Mouse (Mus musculus) cerebellum, adult 18-20 months (tissue): ENCODE measurements around the gene 4921507P07Rik.
"Not testable (repeated sequence)": the region's sequence is repeated elsewhere in the genome, so short reads cannot be mapped to it uniquely, and the experiment has no call there.

Experiments used
- DNase-seq, 2 experiments: peaks; one replicate each; pipeline ENCODE4 v3.0.0; 2021

Gene 4921507P07Rik

DNA sequence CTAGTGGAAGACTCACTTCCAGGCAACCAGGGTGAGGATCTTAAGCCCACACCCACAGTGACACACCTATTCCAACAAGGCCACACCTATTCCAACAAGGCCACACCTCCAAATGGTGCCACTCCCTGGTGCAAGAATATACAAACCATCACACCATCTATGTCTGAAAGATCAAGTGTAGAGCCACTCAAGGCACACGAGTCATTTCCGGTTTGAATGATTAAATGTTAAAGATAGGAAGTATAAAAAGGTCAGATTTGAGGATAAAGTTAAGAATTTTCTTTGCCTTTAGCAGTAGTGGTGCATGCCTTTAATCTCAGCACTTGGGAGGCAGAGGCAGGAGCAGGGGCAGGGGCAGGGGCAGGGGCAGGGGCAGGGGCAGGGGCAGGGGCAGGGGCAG is 42.2 kb downstream of the 4921507P07Rik start:
- DNase-seq, result not testable (repeated sequence)

DNA sequence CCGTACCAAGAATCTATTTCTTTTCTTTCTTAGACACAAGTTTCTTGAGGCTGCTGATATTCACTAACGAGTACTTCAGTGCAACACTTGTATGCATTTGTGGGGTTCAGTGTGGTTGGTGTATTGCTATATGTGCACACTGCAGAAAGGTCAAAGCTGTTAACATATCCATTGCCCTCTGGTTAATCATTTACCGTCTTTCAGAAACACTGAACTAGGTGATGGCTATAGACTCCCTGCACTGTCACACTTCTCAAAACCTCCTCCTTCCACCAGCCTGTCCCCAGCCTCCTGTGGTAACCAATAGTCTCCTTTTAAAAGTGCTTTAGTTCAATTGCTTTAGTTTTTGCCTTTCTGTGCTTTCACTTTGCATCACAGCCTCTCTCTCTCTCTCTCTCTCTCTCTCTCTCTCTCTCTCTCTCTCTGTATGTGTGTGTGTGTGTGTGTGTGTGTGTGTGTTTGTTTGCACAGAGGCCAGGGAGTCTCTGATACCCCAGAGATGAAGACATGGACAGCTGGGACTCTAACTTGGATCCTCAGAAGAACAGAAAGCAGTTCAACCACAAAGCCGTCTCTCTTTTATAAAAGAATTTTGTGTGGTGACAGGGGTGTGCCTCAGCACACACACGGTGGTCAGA is 43.4 kb downstream of the 4921507P07Rik start:
- DNase-seq, result no peak

DNA sequence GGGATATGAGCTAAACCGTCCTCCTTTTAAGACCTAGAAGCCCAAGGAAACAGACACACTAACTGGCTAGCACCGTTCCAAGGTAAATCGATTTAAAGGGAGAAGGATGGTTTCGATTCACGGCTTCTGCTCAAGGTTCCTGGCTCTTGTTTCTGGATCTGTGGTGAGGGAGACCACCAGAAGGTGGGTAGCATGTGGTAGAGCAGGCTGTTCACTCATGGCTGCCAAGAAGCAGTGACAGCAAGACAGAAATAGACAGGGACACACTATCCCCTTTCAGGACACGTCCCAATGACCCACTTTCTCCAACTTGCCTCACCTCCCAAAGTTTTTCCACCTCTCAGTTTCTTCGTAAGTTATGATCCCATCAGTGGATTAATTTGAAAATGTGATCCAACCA is 46.6 kb downstream of the 4921507P07Rik start:
- DNase-seq, result no peak

DNA sequence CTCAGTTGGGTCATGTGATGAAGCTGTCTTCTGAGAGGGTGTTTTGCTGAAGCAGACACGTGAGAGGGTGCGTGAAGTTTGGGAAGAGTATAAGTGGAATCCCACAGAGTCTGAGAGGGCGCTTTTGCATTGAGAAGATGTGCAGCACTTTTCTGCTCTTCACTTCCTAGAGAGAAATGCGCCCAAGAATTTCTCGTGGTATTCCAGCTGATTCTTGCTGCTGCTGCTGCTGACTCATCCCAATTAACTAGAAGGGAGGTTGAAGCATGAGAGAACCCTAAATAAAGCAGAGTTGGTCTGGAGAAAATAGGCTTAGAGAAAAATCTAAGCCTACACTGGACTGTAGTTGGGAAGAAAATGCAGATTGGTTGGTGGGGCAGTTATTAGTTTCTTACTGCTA is 47.4 kb downstream of the 4921507P07Rik start:
- no peak for DNase-seq

DNA sequence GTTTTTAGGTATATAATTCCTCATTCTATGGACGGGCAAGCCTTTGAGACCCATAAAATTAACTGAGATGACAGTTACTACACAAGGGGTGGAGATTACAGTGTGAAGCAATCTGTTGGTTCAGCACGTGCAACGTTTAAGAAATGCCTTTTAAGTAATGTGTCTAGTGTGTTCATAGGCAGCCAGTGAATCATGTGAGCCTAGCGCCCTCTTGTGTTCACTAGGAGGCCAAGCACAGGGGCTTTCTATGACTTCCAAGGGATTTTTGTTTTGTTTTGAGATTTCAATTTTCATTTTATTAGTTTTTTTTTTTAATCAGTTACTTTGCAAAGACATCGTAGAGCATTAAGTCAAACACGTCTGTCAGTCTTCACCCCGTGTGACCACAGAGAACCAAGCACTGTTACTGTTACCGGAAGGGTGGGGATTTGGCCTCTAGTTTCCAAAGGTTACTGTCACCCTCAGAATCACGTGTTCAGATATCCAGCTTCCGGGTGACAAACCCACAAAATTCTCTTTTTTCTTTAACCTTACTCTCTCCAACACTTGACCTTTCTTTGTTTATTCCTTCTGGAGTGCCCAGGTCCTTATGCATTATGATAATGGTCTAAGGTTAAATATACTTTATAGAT is 50.9 kb downstream of the 4921507P07Rik start:
- DNase-seq, result peak; percentile 36 to 55

DNA sequence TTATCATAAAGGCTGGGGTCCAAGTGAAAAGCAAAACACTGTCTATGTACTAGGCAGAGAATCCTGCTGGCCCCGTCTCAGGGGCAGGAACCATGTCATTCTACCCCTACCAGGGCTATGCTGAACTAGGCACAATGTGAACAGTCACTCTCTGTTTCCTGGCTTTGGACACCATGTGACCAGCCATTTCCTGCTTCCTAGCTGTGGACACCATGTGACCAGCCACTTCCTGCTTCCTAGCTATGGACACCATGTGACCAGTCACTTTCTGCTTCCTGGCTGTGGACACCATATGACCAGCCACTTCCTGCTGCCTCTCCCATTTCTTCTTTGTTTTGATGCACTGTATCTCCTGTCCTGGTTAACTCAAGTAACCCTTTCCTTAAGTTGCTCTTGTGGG is 53.9 kb downstream of the 4921507P07Rik start:
- DNase-seq, result no peak

DNA sequence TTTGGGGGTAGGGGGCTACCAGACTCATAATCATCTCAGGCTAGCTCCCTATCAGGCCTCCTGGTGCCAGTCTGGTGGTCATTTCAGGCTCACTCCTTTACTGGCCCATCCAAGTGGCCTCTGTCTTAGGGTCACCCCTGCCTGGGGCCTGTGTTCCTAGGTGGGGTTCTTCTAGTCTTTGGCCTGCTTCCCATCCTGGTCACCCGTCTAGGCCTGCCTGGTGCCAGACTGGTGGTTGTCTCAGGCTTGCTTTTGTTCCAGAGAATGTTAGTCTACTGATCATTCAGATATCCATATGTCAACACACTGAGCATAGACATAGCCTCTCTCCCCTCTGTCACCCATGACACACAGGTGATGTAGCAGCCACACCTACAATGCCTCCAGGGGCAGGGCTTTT is 56.8 kb downstream of the 4921507P07Rik start:
- DNase-seq, result no peak

DNA sequence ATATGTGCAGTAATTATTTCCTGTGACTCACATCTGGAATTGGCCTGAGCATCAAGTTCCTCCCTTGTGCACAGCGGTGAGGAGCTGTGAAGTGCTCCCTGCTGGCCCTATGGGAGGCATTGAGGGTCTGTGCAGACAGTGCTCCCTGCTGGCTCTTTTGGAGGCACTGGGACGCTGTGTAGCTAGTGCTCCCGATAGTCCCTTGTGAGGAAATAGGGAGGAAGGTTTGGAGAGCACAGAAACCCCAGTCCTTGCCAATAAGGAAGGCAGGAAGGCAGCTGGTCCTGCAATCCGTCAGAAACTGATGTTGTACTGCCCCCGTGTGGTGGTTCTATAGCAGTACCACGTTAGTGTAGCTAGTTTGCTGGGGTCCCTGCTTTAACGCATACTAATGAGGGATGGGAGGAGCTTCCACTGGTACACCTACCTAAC is 60.0 kb downstream of the 4921507P07Rik start:
- peak; percentile 70 to 76 for DNase-seq

DNA sequence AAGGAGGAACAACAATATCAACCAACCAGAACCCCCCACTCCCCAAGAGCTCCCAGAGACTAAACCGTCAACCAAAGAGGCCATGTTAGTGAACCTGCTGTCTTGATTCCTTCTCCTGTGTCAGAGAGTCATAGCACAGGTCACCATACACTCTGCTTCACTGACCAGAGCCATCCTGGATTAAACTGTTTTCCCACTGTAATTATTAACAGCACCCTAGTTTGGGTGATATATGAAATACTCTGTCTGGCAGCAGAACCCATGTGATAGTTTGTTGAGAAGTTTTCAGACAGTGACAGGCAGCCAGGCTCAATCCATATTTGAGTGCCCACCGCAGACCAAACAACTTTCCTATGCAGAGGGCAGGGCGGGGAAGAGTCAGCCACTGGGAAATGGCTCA is 61.1 kb downstream of the 4921507P07Rik start:
- DNase-seq, result no peak

DNA sequence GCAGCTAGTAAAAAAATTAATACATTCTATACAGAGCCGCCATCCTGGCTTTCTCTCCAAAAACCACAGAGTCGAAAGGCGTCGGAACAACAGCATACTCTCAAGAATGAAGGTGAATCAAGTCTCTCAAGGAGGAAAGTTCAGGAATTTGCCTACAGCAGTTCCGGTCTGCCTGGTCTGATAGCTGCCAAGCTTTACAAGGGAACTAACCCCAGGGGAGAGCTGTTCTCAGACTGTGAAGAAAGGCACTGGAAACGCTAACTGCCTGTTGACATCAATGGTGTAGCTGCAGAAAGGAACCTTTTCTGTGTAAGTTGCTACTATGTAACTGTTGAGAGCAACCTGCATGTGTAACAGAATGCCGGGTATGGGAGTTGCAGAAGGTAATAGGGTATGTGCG is 64.5 kb downstream of the 4921507P07Rik start:
- no peak for DNase-seq

DNA sequence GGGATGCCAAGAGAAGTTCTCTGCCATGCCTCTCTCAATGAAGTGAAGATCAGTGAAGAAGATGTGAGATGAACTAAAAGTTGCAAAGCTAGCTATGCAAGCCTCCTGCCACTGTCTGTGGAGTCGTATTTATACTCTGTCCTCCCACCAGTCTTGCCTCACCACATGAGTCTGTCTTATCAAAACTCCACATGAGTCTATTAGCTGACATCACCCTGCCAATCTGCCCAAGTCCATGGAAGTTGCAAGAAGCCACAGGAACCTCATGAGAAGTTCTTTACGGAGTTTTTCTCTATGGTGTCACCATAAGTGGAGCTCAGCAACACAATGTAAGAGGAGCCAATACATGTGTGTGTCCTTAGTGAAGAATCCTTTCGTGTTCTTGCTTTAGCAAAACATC is 65.4 kb downstream of the 4921507P07Rik start:
- no peak for DNase-seq

DNA sequence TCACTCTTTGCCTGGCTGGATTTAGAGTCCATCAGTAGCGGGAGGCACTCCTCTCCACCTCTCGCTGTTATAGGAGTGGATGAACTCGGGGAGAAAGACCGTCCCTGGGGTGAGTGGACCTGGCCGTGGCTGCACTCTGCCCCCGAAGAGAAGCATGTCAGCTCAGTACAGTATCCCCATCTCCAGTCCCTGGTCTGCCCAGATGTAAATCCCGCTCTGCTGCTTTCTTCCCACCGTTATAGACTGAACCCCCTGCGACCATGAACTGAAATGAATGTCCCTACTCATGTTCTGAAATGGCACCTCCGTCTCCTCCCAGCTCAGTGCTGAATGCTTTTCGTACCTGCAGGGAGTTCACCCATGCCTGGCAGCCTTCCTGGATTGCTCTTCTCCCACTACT is 67.2 kb downstream of the 4921507P07Rik start:
- no peak for DNase-seq

DNA sequence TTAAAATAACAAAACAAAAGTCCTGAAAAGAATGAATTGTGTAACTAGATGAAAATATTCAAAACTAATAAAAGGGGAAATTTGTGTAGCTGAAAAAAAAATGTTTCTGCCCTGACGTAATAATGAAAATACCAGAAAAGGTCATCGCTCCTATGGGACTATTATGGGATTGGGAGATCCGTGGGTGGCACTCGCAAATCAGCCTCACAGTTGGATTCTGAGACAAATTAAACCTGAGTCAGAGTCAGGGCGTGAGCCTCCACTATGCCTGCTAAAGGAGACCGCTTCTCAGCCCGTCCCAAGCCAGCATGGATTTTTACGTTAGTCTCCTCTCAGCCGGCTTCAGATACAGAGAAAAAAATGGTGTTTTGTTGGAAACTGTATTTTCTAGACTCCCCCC is 69.0 kb downstream of the 4921507P07Rik start:
- DNase-seq, result no peak

DNA sequence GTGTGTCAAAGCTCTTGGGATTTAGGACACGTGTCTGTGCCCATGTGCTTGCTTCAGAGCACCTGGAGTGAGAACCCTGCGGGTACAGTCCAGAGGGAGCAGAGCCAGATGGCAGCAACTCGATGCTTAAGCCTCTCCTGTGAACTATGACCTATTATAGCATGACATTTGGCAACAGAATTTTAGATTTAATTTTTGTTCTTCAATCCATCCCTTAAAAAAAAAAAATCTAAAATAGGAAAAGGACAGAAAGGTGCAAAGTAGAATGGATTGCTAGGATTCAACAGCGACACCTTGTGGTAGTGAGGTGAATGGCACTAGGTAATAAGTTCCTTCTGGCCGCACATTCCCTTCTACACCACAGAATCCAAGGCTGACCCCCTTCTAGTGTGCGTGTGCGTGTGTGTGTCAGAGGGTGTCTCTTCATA is 69.8 kb downstream of the 4921507P07Rik start:
- DNase-seq, result peak; percentile 70 to 78

DNA sequence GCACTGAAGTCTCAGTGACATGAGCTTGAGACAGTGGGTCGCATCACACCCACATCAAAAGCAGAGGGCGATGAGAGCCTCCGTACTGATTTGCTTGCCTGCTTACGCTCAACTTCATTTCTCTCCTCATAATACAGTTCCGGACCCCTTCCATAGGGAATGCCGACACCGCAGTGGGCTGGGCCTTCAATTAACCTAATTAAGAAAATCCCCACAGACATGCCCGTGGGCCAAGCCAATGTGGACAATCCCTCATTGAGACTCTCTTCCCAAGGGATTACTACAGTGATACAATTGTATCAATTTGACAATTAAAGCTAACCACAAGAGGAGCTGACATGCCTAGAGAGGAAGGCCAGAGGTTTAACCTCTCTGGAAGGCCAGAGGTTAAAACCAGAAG is 70.6 kb downstream of the 4921507P07Rik start:
- no peak for DNase-seq

DNA sequence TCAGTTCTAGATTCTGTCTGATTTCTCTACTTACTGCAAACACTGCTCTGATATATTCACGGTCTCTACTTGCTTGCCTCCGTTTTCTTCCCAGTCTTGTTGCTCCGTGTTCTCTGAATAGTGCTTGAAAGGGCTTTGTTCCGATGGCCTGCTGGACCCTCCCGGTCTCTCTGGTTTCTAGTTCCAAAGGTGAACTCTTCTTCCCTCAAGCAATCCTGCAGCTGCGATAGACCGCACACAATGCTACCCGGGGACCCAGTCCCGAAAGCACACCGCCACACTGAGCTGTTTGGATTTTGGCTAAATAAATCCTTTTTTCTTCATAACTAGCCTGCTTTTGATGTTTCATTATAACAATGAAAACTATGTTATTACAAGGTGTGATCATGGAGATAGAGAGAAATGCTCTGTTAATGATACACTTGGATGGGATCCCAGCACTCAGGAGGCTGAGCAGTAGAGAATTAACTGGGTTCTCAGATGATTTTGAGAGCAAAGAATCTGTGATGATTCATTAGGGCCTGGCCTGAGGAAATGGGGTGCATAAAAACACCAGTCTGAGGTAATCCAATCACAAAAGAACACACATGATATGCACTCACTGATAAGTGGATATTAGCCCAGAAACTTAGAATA is 72.1 kb downstream of the 4921507P07Rik start:
- no peak for DNase-seq
